Mouse (Mus musculus) stomach, embryonic 15.5 days (tissue): ENCODE data around the gene 6030408B16Rik. TPM values are rescaled to one million over a fixed set of nuclear protein-coding genes. Genes with fewer than 3 reads are reported as not detected.

ENCODE experiments used
- ATAC-seq: fragments of 200-750 bp; cut with Nextera tagmentation; 2 replicates; pipeline ENCODE4 v1.8.0; 2017; ENCODE audit warnings: low read depth, moderate number of reproducible peaks, moderate TSS enrichment; ENCODE audit not compliant: insufficient read depth, low FRiP score
- H3K27ac ChIP-seq: fragments of 300-500 bp; sonication (generic); 2 replicates; pipeline ENCODE4 v1.5.1; 2015; ENCODE audit warnings: mild to moderate bottlenecking, inconsistent platforms
- H3K27me3 ChIP-seq: fragments of 300-500 bp; sonication (generic); replicated peaks from 2 replicates; pipeline ENCODE4 v1.6.1; 2015; ENCODE audit warnings: inconsistent platforms
- H3K36me3 ChIP-seq: fragments of 300-500 bp; sonication (generic); 2 replicates; pipeline ENCODE4 v1.6.1; 2015; ENCODE audit warnings: inconsistent platforms
- H3K4me1 ChIP-seq: fragments of 300-500 bp; sonication (generic); 2 replicates; pipeline ENCODE4 v1.6.1; 2015; ENCODE audit warnings: inconsistent platforms
- H3K4me2 ChIP-seq: fragments of 300-500 bp; sonication (generic); 2 replicates; pipeline ENCODE4 v1.6.1; 2015; ENCODE audit warnings: mild to moderate bottlenecking, inconsistent platforms
- H3K4me3 ChIP-seq: fragments of 300-500 bp; sonication (generic); replicated peaks from 2 replicates; pipeline ENCODE4 v1.5.1; 2015; ENCODE audit warnings: inconsistent platforms
- H3K9ac ChIP-seq: fragments of 300-500 bp; sonication (generic); 2 replicates; pipeline ENCODE4 v1.6.1; 2015; ENCODE audit warnings: inconsistent platforms
- H3K9me3 ChIP-seq: fragments of 300-500 bp; sonication (generic); 2 replicates; pipeline ENCODE4 v1.6.1; 2016; ENCODE audit warnings: inconsistent platforms
- WGBS: fragments of 180-500 bp; shearing (Covaris S2); methylation state at CpG from one replicate; pipeline ENCODE4 v1.1.7; 2015; 5-methylcytosine and 5-hydroxymethylcytosine counted together
- polyA plus RNA-seq: library from polyadenylated mRNA; unstranded; fragments of >200 nt; fragmentation: Nextera tagmentation; extraction: Ambion mirVana; gene quantifications from 2 replicates; pipeline ENCODE4 v1.2.1, GENCODE M21; 2015

Gene 6030408B16Rik
- polyA plus RNA-seq, 1 experiment from 2014 or later, result 11.6 TPM

GRCm38 (mm10) chr15:101290354-101290753 is 2.7 kb upstream of the 6030408B16Rik start:
- ATAC-seq, result no peak

DNA sequence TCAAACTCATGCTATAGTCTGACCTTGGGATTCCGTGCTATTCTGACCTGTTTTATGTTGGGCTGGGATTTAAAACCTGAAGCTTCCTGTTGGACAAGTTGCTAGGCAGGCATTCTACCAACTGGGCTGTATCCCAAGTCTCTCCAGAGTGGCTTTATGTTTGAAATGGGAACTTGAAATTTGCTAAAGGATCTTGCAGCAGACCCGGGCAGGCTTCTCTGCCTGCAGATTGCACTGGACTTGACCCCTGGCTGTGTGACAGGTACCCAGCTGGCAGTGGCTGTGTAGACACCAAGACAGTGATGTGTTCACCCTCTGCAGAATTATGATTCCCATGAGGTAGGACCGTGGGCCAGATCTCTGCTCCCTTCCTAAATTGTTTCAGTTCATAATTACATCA is 1.0 kb upstream of the 6030408B16Rik start:
- Histone ChIP-seq H3K4me3 (no peak overlapping the region), H3K27me3 (no peaks in the 10 kb centered on the region), H3K27ac (no peak overlapping the region), H3K9me3 (no peaks in the 10 kb centered on the region), H3K4me2 (no peak overlapping the region), H3K4me1 (peaks cover 25% of the 10 kb centered on the region), H3K36me3 (peaks cover 40% of the 10 kb centered on the region), H3K9ac (no peak overlapping the region)
- 66% methylated on average over 3 of the region's 3 CpGs for WGBS
- no peak for ATAC-seq

More at GRCm38 (mm10) chr15:101290354-101290753, 2.7 kb upstream of the 6030408B16Rik start:
- Histone ChIP-seq H3K27ac (no peak overlapping the region), H3K27me3 (no peaks in the 10 kb centered on the region), H3K4me1 (peaks cover 33% of the 10 kb centered on the region), H3K4me2 (no peak overlapping the region), H3K4me3 (no peak overlapping the region), H3K9me3 (no peaks in the 10 kb centered on the region), H3K9ac (no peak overlapping the region), H3K36me3 (peaks cover 44% of the 10 kb centered on the region)
- 95% methylated on average over 15 of the region's 15 CpGs for WGBS

DNA sequence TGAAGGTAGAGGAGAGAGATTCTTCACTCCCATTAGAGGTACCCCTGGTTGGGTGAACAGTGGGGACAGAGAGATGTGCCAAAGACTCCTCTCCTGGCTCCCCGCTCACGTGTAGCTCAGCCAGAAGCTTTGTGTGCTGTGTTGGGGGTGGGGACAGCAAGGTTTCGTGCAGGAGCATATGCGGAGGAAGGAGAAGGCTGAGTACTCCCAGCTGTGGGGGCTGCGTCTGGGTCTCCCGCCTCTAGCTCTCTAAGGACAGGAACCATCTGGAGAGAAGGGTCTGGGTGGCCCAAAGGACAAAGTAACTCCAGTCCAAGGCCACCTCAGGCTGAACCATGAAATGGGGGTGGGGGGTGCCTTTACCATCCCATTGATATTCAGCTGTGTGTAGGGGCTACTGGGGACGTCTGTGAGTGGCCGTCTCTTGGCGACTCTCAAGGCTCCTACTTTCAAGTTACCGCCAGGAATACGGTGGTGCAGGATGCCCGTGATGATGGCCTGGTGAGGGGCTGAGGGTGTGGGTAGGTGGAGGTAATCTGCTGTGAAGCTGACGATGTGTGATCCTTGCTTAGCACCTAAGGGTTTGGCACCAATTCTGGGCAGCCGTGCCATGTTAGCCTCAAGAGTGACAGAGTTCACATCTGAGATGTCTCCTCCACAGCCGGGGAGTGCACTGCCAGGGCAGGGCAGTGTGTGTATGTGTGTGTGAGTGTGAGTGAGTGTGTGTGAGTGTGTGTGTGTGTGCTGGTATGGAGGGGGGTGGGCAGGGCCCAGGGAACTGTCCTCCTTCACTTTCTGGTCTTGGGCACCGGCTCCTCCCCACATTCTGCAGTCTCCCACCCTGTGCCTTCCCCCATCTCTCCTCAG is 1.2 kb downstream of the 6030408B16Rik start:
- Histone ChIP-seq H3K4me1 (peaks cover 29% of the 10 kb centered on the region), H3K36me3 (peaks cover 20% of the 10 kb centered on the region), H3K27me3 (no peaks in the 10 kb centered on the region), H3K4me2 (peak overlapping the region; percentile 38), H3K9ac (no peak overlapping the region; the same call in 1 of the 2 replicates), H3K4me3 (peak overlapping the region; percentile 29), H3K27ac (peak overlapping the region; percentile 76), H3K9me3 (no peaks in the 10 kb centered on the region)
- ATAC-seq, result peak; percentile 69; the same call in 1 of the 2 replicates
- 35% methylated on average over 16 of the region's 16 CpGs for WGBS

DNA sequence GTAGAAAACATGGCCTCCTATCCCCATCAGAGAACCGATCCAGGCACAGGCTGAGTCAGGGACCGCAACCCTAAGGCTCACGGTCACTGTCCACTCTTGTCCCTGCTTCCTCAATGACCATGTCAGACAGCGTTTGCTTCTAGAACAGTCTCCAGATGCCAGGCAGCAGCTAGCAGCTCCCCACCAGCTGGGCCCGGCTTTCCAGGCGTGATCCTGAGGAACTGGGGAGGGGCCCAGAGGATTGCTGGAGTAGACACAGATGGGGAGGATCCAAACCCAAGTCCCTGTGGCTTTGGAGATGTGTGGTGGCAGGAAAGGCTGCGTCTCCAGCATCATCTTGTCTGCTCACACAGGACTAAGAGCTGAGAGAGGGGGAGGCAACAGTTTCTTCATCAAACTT is 2.1 kb downstream of the 6030408B16Rik start:
- H3K9ac ChIP-seq, result no peak overlapping the region
- no peak for ATAC-seq
- no peaks in the 10 kb centered on the region for H3K27me3 ChIP-seq
- peaks cover 13% of the 10 kb centered on the region for H3K36me3 ChIP-seq
- H3K27ac ChIP-seq, result peak overlapping the region; percentile 76
- WGBS, result 62% methylated on average over 7 of the region's 7 CpGs
- H3K4me2 ChIP-seq, result peak overlapping the region; percentile 38
- H3K9me3 ChIP-seq, result no peaks in the 10 kb centered on the region
- H3K4me3 ChIP-seq, result no peak overlapping the region
- H3K4me1 ChIP-seq, result peaks cover 32% of the 10 kb centered on the region

GRCm38 (mm10) chr15:101295616-101296015 is 2.6 kb downstream of the 6030408B16Rik start:
- WGBS, result 88% methylated on average over 10 of the region's 10 CpGs
- Histone ChIP-seq H3K9me3 (no peaks in the 10 kb centered on the region), H3K27me3 (no peaks in the 10 kb centered on the region)

DNA sequence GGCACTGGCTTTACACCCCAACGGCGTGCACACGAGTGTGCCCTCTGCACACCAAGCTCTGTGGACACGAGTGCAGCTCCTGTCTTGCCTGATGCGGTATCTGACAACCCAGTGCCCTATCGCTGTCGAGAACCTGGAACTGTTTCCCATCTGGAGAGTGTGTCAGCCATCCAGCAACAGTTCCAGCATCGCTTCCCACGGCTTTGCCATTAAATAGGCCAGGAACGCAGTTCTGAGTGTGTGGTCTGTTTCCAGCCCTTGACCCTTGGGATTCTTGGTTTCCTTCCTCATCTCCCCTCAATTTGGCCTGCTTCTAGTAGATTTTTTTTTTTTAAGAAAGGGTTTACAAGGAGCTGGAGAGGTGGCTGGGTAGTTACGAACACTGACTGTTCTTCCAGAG is 3.1 kb downstream of the 6030408B16Rik start:
- Histone ChIP-seq H3K27ac (no peak overlapping the region), H3K9me3 (no peaks in the 10 kb centered on the region), H3K4me1 (peaks cover 32% of the 10 kb centered on the region), H3K4me3 (no peak overlapping the region), H3K36me3 (peaks cover 4% of the 10 kb centered on the region; the same call in 1 of the 2 replicates), H3K9ac (no peak overlapping the region), H3K4me2 (no peak overlapping the region), H3K27me3 (no peaks in the 10 kb centered on the region)
- no peak for ATAC-seq
- WGBS, result 74% methylated on average over 11 of the region's 11 CpGs

More at GRCm38 (mm10) chr15:101295616-101296015, 2.6 kb downstream of the 6030408B16Rik start:
- no peak overlapping the region for H3K9ac ChIP-seq
- ATAC-seq, result no peak
- no peak overlapping the region for H3K4me2 ChIP-seq
- H3K4me3 ChIP-seq, result no peak overlapping the region
- H3K27ac ChIP-seq, result peak overlapping the region; percentile 76; the same call in 1 of the 2 replicates
- peaks cover 8% of the 10 kb centered on the region for H3K36me3 ChIP-seq
- peaks cover 32% of the 10 kb centered on the region for H3K4me1 ChIP-seq

GRCm38 (mm10) chr15:101297988-101298387 is 5.0 kb downstream of the 6030408B16Rik start:
- Histone ChIP-seq H3K9me3 (no peaks in the 10 kb centered on the region), H3K9ac (no peak overlapping the region), H3K4me1 (peaks cover 28% of the 10 kb centered on the region), H3K4me2 (no peak overlapping the region), H3K36me3 (no peaks in the 10 kb centered on the region), H3K27ac (no peak overlapping the region), H3K4me3 (no peak overlapping the region), H3K27me3 (no peaks in the 10 kb centered on the region)
- no peak for ATAC-seq
- 57% methylated on average over 7 of the region's 7 CpGs for WGBS

DNA sequence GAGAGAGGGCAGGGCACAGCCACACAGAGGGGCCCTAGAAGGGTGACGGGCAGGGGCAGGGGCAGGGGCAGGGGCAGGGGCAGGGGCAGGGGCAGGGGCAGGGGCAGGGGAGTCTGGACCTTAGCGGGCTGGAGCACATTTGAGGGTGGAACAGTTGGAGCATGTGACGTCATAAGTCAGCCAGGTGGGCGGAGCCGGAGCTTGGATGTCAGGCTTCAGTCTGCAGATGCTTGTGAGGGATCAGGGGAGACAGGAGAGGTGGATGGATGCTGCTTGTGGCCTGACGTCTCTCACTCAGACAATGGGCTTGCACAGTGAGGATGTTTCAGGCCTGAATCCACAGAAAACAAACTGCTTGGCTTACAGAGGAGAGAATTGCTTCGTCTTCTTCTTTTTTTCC is 5.5 kb downstream of the 6030408B16Rik start:
- Histone ChIP-seq H3K9me3 (no peaks in the 10 kb centered on the region), H3K27ac (no peak overlapping the region), H3K36me3 (no peaks in the 10 kb centered on the region), H3K9ac (no peak overlapping the region), H3K27me3 (no peaks in the 10 kb centered on the region), H3K4me3 (no peak overlapping the region), H3K4me2 (no peak overlapping the region), H3K4me1 (peaks cover 23% of the 10 kb centered on the region)
- no peak for ATAC-seq
- 24% methylated on average over 7 of the region's 7 CpGs for WGBS

DNA sequence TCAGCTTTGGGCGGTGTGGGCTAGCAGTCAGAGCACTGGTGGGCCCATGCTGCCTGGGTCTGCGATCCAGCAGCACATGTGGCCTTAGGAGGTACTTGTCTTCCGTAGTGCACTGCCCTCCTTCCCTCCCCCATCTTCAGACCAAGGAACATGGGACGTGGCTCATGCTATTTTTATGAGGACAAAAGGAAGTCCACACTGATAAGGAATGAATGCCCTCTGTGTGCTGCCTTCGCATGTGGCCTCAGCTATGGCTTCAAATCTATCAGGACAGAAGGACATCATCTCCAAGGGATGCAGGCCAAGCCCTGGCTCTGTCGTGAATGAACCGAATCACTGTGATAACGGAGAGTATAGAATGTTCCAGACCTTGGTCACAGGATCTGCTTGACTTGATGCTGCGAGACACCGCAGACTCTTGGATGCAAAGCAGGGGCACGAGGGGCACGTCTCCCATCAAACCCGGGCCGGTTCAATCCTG is 6.5 kb downstream of the 6030408B16Rik start:
- ATAC-seq, result no peak
- WGBS, result 73% methylated on average over 14 of the region's 14 CpGs

GRCm38 (mm10) chr15:101300128-101300527 is 7.1 kb downstream of the 6030408B16Rik start:
- Histone ChIP-seq H3K4me2 (no peak overlapping the region), H3K4me1 (peaks cover 9% of the 10 kb centered on the region), H3K9me3 (no peaks in the 10 kb centered on the region), H3K27me3 (no peaks in the 10 kb centered on the region), H3K36me3 (no peaks in the 10 kb centered on the region), H3K27ac (no peak overlapping the region), H3K9ac (no peak overlapping the region), H3K4me3 (no peak overlapping the region)
- ATAC-seq, result no peak; the same call in 1 of the 2 replicates
- WGBS, result 61% methylated on average over 6 of the region's 6 CpGs

More for the DNA sequence above, 6.5 kb downstream of the 6030408B16Rik start:
- Histone ChIP-seq H3K4me1 (peaks cover 15% of the 10 kb centered on the region), H3K4me2 (no peak overlapping the region), H3K36me3 (no peaks in the 10 kb centered on the region), H3K9me3 (no peaks in the 10 kb centered on the region), H3K27ac (no peak overlapping the region), H3K27me3 (no peaks in the 10 kb centered on the region), H3K9ac (no peak overlapping the region), H3K4me3 (no peak overlapping the region)

DNA sequence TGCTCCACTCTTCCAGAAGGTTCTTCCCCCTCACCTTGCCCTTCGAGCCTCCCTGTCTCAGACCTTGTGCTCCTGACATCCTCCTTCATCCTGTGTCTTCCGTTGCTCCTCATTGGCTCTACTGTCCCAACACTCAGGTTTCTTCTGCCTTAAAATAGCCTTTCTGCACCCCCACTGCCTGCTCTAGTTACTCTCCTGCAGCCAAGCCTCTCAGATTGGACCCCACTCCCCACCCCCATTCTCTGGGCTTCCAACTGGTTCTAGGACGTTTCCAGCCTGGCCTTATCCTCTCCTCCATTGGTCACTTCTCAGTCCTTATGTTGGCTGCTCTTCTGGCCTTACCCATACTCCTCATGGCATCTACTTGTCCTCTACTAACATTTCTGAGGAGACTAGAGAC is 9.2 kb downstream of the 6030408B16Rik start:
- ATAC-seq, result no peak
- Histone ChIP-seq H3K9me3 (no peaks in the 10 kb centered on the region), H3K36me3 (no peaks in the 10 kb centered on the region), H3K27me3 (no peaks in the 10 kb centered on the region), H3K4me2 (no peak overlapping the region), H3K9ac (no peak overlapping the region), H3K27ac (no peak overlapping the region), H3K4me3 (no peak overlapping the region), H3K4me1 (peaks cover 7% of the 10 kb centered on the region)
- 79% methylated on average over 3 of the region's 3 CpGs for WGBS

- no peak overlapping the region for H3K9ac ChIP-seq
- peaks cover 4% of the 10 kb centered on the region for H3K4me1 ChIP-seq
- 79% methylated on average over 4 of the region's 4 CpGs for WGBS
- no peak overlapping the region for H3K4me3 ChIP-seq
- no peaks in the 10 kb centered on the region for H3K36me3 ChIP-seq
- no peaks in the 10 kb centered on the region for H3K27me3 ChIP-seq
- no peak overlapping the region for H3K27ac ChIP-seq
- no peak for ATAC-seq
- no peaks in the 10 kb centered on the region for H3K9me3 ChIP-seq
- no peak overlapping the region for H3K4me2 ChIP-seq
Observed at GRCm38 (mm10) chr15:101303830-101304229, 10.8 kb downstream of the 6030408B16Rik start.
